Mouse (Mus musculus): ENCODE results near the gene Gm29735.
"Not testable (repeated sequence)": the region's sequence is repeated elsewhere in the genome, so short reads cannot be mapped to it uniquely, and the experiment has no call there.

DNA sequence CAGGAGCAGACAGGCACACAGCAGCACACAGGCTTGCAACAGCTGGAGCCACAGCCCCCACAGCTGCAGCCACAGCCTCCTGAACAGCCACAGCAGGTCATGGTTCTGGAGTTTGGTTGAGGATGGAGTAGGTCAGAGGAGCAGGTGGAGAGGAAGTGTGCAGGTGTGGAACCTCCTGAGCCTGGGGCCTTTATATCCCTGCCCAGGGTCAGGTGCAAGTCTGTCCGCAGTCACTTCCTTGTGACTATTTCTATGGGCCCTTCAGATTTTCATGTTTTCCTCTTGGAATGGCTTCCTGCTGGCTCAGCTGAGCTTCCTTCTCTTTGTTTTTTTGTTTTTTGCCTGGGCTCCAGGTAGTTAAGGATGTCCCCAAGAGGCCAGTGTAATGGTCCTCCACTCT, 36.3 kb downstream of the Gm29735 start, which contains the start of gene Gm45618:
- TF ChIP-seq CTCF, EP300 (IDR thresholded peaks at IDR 0.05; ENCODE audit: low read depth): not testable (repeated sequence)

Measured in liver, postnatal 0 days (tissue).